Mouse (Mus musculus): ENCODE results near the gene Eif3k.

Eif3k gene

DNA sequence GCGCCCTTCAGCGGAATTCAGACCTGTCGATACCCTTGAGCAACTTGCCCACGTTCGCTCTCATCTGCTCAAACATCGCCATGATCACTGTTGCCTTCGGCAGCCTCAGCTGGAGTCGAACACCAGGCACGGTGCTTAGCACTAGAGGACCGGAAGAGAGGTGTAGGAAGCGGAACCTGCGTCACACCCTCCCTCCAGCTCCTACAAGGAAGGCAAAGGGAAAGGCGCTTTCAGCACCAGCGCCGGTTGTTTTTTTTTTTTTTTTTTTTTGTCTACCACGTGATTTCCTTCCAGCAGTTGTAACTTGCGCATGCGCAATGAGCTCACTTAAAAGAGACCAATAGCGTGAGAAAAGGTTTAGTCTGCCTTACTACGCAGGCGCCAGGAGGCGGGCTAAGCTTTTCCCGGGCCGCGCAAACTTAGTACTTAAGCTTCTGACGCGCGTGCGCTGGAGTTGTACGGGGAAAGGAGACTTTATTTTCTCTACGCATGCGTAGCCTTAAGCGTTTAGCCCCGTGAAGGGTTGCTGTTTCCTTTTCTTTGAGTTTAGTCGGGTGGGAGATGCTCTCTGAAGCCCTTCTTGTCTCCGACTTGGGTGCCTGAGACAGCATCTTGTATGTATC lies at the start of gene Eif3k, which contains the start of gene Map4k1:
Gene Eif3k, minus strand, starts transcription at position 214 of the 623 bp plus-strand sequence.
Gene Map4k1, plus strand, starts transcription at position 400 of the 623 bp plus-strand sequence.
- DNase-seq (ENCODE audit: low spot score), result peak; percentile 85

DNA sequence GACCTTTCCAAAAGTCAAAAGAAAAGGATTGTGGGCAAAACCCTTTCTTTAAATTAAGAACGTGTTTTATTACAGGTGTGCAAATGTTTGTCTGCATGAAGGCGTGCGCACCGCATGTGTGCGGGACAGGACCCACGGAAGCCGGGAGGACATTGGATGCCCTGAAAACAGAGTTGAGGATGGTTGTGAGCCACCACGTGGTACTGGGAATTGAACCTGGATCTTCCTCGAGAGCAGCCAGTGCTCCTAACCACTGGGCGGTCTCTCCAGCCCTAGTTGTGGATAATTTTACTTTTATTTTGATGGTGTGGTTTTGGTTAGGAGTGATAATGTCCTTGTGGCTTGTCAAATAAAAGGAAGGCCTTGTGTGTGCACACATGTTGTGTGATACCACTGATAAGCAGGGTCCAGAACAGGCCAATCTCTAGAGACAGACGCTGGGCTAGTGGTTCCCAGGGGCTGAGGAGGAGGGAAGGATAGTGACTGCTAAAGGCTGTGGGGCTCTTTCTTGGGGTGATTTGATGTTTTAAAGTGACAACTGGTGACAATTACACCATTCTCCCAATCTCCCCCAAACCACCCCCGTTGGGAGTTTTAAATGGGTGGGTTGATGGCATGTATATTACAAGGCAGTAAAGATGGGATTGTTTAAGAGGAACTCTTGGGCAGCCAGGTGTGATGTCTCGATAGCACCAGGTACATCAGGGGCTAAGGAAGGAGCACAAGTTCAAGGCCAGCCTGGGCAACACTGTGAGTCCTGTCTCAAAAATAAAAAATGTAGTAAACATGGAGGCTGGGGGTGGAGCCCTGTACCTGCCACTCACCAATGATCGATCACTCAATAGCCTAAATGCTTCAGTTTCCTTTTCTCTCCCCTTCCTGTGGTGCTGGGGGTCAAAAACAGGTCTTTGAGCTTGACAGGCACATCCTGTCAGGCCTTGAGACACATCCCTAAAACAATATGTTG lies 48.3 kb upstream of the Eif3k start:
- no peak for DNase-seq (ENCODE audit: low spot score)

DNA sequence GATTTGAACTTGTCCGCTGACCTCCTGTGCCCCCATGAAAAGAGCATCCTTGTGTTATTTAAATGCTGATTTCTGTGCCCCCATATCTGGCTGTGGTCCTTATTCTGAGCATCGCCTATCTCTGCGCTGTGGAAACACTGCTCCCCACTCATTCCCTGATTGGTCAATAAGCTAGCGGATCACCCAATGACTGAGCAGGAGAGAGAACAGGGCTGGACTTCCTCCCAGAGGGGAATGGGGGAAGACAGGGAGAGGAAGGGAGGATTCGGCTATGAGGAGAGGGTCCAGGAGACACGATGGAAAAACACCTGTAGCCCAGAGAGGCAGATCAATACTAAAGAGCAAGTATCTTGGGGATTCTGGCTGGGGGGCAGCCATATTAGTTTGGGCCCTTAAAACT lies 47.1 kb upstream of the Eif3k start:
- DNase-seq (ENCODE audit: low spot score), result no peak

DNA sequence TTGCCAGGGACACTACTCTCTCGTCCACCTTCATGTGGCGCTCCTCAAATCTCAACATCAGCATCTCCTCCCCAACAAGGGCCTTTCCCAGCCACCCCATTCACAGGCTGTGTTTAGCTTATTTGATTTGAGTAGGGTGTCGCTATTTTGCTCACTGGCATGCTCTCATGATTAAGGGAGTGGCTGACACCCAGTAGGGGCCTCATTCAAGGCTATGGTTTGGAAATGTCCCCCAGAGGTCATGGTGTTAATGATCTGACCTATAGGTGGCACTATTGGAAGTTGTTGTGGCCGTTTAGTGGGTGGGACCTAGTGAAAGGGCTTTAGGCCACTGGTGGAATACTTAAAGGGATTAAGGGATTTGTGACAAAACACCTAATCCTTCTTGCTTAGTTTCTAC lies 45.1 kb upstream of the Eif3k start:
- DNase-seq (ENCODE audit: low spot score), result no peak

DNA sequence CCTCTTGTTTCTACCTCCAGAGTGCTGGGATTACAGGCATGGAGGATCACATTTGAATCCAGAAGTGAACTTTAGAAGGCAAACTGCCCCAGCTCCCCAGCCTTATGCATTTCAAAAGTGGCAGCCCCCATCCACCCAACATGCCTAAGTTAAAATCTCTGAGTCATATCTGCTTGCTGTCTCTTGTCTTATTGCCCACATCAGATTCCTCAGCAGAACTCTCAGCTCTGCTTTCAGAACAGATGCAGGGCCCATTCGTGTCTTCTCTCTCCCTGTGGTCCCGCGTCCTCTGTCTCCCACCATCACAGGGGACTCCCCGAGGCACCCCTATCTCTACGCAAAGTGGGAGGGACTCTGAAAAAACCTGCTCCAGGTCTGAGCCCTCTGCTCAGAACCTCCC lies 44.5 kb upstream of the Eif3k start:
- no peak for DNase-seq (ENCODE audit: low spot score)

DNA sequence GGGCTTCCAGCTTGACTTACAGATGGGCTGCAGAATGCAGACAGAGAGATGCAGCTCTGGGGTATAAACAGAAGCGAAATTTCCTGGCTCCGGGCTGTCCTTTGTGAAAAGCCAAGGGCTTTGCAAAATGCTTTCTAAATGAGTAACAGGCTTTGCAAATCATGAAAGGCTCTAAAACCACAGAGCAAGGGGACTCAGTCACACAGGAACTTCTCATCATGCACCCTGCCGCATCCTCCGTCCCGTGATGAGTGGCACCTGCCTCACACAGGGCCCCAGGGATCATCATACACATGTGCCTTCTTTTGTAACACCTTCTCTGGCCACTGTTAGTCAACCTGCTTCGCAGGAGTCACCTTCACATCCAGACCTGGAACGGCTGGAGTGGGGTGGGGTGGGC lies 43.9 kb upstream of the Eif3k start:
- DNase-seq (ENCODE audit: low spot score), result no peak

DNA sequence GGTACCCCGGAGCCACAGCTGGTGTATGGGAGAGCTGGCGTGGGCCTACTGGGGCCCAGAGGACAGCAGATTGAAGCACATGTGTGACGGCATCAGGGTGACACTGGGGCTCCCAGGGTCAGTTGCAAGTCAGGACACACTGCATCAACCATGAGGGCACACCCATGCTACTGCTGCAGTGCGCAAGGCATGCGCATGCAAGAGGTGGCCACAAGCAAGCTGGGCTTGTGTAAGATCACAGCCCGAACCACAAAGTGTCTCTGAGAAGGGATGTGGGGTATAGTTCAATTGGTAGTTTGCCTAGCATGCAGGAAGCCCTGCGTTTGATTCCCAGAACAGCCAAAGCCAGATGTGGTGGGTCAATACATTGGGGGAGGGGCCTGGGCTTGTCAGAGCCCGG lies 41.9 kb upstream of the Eif3k start:
- no peak for DNase-seq (ENCODE audit: low spot score)

DNA sequence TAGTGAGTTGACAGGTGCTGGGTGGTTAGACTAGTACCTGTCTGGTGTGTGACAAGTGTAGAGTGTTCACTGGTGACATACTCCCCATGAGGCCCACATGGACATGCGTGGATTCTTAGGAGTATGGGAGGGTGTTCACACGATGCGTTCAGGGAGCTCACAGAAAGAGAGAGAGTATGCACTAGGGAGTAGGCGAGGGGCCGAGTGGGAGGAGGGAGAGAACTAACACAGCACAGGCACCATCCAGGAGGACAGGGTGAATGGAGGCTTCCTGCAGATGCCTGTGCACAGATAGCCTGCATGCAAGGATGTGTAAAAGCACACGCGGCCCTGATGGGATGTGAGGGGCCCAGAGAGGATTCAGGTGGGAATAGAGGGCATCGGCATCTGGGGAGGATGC lies 40.8 kb upstream of the Eif3k start:
- DNase-seq (ENCODE audit: low spot score), result no peak

DNA sequence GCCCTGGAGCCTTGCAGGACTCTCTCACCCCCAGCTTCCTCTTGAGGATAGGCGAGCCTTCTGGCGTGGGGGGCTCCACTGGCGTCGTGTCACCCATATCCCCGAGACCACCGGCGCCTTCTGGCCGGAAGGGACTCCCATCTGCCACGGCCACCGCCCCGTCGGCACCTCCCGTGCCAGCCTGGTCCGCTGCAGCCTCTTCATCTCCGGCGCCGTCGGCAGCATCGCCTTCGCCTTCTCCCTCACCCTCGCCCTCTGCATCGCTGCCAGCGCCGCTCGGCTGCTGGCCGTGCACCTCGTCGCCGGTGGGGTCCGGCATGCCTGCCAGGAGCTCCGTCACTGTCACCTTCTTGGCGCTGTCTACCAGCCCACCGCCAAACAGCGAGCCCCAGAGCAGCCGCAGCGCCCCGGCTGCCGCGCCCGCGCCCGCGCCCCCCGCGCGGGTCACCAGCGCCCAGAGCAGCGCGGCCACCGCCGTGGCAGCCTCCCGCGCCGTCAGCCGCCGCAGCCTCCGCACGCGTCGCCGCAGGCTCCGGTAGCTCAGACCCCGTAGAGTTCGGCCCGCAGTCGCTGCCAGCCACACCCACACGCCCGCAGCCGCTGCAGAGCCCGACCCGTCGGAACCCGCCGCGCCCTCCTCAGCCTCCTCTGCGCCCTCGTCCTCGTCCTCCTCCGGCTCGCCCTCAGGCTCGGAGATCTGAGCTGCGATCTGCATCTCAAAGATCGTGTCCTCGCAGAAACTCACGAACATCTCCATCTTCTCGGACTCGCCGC lies 38.0 kb upstream of the Eif3k start:
- no peak for DNase-seq (ENCODE audit: low spot score)

DNA sequence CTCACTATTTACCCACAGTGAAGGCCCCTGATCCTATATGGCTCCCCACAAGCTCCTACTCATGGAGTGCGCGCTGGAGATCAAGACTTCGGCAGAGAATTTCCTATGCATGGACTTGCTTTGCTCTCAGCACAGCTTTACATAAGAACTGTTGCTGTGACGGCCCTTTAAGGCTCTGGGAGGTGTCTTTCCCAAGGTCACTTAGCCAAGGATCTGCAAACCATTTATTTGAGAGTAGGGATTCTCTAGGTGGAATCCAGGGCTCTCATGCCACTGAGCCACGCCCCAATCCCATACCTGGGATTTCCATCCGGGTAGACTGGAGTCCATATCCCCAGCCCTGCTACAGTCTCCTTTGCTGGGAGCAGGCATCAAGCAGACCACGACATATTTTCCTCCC lies 35.6 kb upstream of the Eif3k start:
- no peak for DNase-seq (ENCODE audit: low spot score)

DNA sequence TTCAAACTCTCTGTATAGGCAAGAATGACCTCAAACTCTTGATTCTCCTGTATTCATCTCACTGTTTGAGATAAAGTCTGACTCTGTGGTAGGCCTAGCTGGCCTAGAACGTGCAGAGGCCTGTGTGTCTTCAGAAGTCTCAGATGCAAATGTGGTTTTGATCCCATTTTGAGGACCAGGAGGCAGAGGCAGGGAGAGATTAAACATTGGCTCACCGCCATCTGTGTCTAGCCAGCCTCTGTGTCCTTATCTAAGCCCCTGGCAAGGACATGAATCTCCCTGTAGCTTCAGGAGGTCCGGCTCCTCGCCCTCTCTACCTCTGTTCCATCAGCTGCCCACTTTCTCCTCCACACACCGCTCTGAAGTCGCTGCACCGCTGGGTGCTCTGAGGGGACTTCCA lies 34.8 kb upstream of the Eif3k start:
- no peak for DNase-seq (ENCODE audit: low spot score)

DNA sequence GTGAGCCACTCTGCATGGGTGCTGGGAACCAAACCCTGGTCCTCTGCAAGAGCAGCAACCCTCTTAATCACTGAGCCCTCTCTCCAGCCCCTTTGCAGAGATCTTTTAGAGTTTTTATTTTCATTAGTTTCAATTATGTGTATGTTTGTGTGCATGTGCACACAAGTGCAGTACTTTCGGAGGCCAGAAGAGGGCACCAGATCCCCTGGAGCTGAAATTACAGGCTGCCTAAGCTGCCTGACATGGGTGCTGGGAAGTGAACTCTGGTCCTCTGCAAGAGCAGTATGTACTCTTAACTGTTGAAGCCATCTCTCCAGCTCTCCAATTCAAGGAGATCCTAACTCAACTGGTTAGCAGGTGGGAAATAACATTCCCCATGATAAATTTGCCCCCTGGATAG lies 33.3 kb upstream of the Eif3k start:
- no peak for DNase-seq (ENCODE audit: low spot score)

DNA sequence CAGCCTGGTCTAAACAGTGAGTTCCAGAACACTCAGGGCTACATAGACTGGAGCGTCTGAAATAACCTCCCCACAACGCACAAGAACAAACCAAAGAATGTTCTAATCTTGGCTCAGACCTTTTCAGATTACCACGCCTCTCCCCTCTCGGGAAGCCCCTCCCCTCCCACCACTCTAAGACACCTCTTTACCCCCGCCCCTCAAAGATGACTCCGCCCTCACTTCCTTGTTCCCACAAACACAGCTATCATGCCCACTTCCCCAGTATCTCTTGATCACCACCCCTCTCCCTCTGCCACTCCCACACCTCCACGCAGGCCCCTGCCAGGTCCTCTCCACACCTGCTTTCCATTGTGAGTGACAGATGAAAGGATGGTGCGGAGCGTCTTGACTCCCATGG lies 27.1 kb upstream of the Eif3k start:
- DNase-seq (ENCODE audit: low spot score), result no peak

DNA sequence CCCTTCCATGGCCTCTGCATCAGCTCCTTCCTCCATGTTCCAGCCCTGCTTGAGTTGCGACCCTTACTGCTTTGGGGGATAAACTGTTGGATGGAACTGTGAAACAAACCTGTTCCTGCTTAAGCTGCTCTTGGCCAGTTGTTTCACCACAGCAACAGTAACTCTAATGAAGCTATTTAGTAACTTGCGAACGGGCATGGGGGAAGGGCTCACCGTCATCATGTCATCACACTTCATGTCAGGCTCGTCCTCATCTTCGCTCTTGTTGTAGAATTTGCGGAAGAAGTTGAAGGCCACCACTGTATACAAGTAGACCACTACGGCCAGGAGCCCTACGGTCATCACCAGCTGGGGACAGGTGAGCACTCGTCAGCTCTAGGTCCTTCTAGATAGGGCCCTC lies 26.5 kb upstream of the Eif3k start:
- DNase-seq (ENCODE audit: low spot score), result no peak

DNA sequence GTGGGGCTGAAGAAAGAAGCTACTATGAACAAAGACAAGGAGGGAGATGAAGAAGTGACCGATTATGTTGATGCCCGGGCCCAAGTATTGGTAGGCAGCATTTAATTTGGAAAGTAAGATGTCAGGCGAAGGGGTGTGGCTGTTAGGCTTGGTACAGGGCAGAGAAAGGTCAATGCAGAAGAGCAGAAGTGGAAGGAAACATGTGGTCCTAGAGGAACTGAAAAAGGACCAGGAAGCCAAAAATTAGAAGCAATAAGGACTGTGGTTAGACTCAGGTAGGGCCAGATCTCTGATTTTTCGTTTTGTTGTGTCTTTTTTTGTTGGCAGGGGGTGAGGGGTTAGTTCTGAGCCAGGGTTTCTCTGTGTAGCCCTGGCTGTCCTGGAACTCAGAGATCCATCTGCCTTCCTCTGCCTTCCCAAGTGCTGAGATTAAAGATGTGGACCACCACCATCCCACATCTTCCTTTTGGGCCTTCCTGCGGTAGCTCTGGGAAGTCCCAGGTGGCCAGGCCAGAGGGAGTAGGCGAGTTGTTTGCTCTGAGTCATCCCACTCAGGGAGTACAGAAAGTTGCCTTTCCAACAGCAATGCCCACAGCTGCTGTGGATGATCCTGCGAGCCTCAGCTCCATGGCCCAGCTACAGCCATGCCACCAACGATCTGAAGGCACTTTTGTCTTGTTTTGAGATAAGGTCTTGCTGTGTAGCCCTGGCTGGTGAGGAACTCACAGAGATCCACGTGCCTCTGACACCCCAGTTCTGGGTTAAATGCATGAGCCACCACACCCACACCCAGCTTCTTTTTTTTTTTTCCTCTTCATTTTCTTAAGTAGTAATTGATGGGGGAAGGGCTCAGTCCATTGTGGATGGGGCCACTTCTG lies 25.8 kb upstream of the Eif3k start:
- DNase-seq (ENCODE audit: low spot score), result no peak

DNA sequence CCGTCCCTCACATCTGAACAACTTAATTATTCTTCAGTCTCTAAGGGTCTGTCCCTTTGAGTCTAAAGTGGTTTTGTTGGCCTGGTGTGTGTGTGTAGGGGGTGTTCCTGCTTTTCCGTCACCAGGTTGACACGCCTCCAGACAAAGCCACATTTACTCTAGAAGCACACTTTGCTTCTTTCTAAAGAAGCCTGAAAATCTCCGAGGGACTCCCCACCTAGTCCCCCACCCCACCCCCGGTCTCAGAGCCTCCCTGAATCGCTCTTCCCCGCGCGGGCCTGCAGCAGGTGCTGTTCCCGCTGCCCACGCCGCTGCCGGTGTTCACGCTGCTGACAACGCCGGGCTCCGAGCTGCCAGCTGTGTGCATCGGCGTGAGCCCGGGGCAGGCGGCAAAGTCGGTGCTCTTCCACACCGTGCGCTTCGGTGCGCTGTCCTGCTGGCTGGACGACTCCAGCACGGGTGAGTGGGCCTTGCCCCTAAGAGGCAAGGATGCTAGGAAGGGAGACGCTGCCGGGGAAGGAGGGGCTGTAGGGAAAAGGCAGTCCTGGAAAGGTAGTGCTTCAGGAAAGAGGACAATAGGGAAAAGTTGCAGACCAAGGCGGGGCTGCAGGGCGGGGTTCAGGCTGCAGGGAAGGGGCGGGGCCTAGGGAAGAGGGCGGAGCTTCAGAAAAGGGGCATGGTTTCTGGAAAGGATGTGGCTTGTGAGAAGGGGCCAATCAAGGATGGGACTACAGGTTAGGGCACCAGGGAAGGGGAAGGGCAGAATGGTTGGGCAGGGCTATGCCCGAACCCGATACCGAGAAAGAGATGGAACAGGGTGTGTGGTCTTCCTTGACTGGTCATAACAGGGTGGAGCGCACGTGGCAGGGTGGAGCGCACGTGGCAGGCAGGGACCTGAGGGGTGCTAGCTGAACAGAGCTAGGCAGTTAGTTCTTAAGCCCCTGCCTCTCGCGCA lies 19.3 kb upstream of the Eif3k start:
- peak; percentile 58 for DNase-seq (ENCODE audit: low spot score)

DNA sequence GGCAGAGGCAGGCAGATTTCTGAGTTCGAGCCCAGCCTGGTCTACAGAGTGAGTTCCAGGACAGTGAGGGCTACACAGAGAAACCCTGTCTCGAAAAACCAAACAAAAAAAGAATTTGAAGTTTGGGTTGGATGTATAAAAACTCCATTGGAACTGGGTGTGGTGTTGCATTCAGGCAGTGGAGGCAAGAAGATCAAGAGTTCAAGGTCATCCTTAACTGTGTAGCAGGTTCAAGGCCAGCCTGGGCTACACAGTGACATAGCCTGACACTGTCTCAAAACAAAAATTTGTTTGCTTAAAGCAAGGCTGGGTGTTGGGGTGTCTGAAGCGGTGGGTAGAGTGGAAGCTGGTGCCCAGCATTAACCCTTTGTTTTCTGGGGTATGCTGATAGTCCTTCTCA lies 11.7 kb upstream of the Eif3k start:
- no peak for DNase-seq (ENCODE audit: low spot score)

DNA sequence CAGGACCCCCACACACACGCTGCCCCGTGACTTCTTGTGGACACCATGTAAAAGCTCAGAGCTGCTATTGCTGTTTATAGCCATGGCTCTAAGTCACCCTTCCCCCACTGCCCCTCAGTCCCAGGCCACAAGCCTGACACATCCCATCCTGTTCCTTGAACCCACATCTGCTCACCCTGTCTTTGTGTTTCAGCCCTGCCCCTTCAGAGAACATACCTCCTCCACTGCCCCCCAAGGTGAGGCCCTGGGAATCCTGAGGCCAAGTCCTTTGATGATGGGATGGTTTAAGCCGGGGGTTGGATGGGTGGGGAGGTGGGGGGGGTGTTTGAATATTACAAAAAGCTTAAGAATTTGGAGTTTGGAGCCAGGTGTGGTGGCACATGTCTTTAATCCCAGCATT lies 11.3 kb upstream of the Eif3k start:
- DNase-seq (ENCODE audit: low spot score), result no peak

DNA sequence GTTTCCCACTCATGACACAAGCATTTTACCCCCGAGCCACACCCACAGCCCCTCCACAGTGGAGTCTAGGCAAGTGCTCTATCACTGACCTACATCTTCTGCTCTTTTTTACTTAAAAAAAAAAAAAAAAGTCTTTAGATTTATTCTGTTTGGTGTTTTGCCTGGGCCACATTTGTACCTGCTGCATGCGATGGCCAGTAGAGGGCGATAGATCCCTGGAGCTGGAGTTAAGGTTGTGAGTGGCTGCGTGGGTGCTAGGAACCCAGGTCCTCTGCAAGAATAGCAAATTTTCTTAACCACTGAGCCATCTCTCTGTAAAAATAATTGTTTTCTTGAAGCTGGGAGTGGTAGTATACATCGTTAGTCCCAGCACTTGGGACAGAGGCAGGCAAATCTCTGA lies 10.0 kb upstream of the Eif3k start:
- DNase-seq (ENCODE audit: low spot score), result no peak

DNA sequence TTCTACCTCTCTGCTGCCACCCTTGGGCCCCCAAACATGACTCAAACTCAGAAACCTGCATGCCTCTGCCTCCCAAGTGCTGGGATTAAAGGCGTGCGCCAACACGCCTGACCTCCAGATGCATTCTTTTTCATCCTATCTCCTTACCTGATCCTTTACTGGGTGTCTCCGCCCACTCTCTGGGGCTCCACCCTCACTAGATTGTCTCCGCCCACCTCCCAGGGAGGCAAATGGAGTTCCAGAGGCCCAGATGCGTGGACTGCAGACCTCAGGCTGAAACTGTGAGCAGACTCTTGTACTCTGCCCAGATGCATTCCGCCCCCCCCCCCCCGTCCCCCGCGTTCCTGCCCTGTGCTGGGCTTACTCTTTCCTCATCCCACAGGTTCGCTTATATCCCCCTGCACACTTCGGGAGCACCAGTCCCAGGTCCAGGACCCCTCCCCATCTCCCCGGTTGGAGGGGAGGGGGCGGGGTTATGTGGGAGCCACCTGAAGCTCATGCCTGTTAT lies 9.2 kb upstream of the Eif3k start:
- no peak for DNase-seq (ENCODE audit: low spot score)

Data from ovary, postnatal 14 days (tissue).